Mouse (Mus musculus) brown adipose tissue, adult 24 weeks (tissue): ENCODE measurements around the gene Akap8l. TPM values are rescaled to one million over a fixed set of nuclear protein-coding genes. Genes with fewer than 3 reads are reported as not detected.

Experiments used
- H3K27ac ChIP-seq: fragments of 200-500 bp; replicated peaks from 2 replicates; pipeline ENCODE4 v1.5.1; 2012; ENCODE audit warnings: low read depth, mild to moderate bottlenecking, low read length
- H3K4me1 ChIP-seq: fragments of 200-500 bp; 2 replicates; pipeline ENCODE4 v1.6.1; 2012; ENCODE audit warnings: low read length, mixed read lengths; ENCODE audit not compliant: control insufficient read depth, insufficient read depth, insufficient read length
- H3K4me3 ChIP-seq: fragments of 200-500 bp; 2 replicates; pipeline ENCODE4 v1.5.1; 2012; ENCODE audit warnings: low read depth, mild to moderate bottlenecking, low read length, moderate library complexity; ENCODE audit not compliant: insufficient read depth
- polyA plus RNA-seq: library from polyadenylated mRNA; stranded (reverse); fragments of >200 nt; gene quantifications from 2 replicates; pipeline ENCODE4 v1.2.4, GENCODE M21; 2012; ENCODE audit not compliant: missing spikeins, insufficient read depth, insufficient read length

Akap8l gene
- polyA plus RNA-seq, 1 experiment = 23.0 TPM

GRCm38 (mm10) chr17:32277201-32277600 is 73.2 kb downstream of the Akap8l start:
- H3K4me3 ChIP-seq = no peak overlapping the region
- H3K27ac ChIP-seq = no peak overlapping the region
- H3K4me1 ChIP-seq = peaks cover 18% of the 10 kb centered on the region

- Histone ChIP-seq H3K27ac (no peak overlapping the region), H3K4me1 (peaks cover 14% of the 10 kb centered on the region), H3K4me3 (no peak overlapping the region)
These were observed 74.8 kb downstream of the Akap8l start for GRCm38 (mm10) chr17:32275568-32275967.

Other genes with a start within 250 kb of the Akap8l start
- gene Notch3, start 183.8 kb downstream of the Akap8l start, polyA plus RNA-seq = 4.3 and 7.4 TPM in 2 replicates
- not detected in 2 replicates for gene Ephx3, start 161.1 kb downstream of the Akap8l start, polyA plus RNA-seq
- gene Brd4, start 65.9 kb downstream of the Akap8l start, polyA plus RNA-seq = 19.2 and 20.7 TPM in 2 replicates
- 20.9 and 26.8 TPM in 2 replicates for gene Akap8, start 29.4 kb downstream of the Akap8l start, polyA plus RNA-seq
- 10.3 and 14.1 TPM in 2 replicates for gene Wiz, start 38.8 kb upstream of the Akap8l start, polyA plus RNA-seq
- 1.9 TPM in 1 of 2 replicates, not detected in the other for gene Rasal3, start 53.0 kb upstream of the Akap8l start, polyA plus RNA-seq
- gene Pglyrp2, start 73.6 kb upstream of the Akap8l start, polyA plus RNA-seq = not detected in 2 replicates
- gene Cyp4f39, start 102.1 kb upstream of the Akap8l start, polyA plus RNA-seq = 0.67 TPM in 1 of 2 replicates, not detected in the other
- gene Cyp4f17, start 155.4 kb upstream of the Akap8l start, polyA plus RNA-seq = 3.8 and 3.9 TPM in 2 replicates
- 6.3 and 7.3 TPM in 2 replicates for gene Cyp4f16, start 186.0 kb upstream of the Akap8l start, polyA plus RNA-seq